Mouse (Mus musculus) forelimb bud, embryonic 11.5 days (tissue): ENCODE results near the gene Hecw2.
A peak's percentile ranks its signal among the peaks of the same experiment; 100 is the strongest.

Source experiments
- DNase-seq: peaks from one replicate; pipeline ENCODE4 v3.0.0-alpha.2; 2012; ENCODE audit warnings: low read depth, low spot score

Hecw2 gene

DNA sequence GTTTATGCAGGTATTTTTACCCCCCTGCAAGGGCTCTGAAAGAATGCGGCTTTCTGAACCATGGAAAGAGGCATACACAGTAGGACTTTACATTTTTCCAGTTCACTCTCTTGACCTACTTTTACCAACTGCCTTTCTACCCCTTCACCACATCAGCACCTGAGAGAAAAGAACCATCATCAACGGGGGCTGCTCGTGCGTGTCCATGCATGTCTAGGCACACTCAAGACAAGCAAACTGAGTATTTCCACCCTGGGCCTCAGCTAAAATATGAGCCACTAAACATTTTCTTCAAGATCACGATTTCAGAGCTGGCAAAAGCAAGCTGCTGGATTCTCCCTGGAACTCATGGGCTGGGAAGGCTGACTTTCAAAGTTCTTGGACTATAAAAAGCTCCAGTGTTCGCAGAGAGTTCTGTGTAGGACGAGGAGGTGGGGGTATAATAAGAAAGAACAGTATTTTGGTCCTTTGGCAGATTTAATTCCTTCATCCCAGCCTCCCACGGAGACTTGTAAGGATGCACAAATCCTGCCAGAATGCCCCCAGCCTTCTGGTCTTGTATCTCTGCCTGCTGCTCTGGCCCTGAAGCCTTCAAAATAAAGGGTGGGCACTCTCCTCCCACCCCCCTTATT lies 76.5 kb downstream of the Hecw2 start:
- no peak for DNase-seq

DNA sequence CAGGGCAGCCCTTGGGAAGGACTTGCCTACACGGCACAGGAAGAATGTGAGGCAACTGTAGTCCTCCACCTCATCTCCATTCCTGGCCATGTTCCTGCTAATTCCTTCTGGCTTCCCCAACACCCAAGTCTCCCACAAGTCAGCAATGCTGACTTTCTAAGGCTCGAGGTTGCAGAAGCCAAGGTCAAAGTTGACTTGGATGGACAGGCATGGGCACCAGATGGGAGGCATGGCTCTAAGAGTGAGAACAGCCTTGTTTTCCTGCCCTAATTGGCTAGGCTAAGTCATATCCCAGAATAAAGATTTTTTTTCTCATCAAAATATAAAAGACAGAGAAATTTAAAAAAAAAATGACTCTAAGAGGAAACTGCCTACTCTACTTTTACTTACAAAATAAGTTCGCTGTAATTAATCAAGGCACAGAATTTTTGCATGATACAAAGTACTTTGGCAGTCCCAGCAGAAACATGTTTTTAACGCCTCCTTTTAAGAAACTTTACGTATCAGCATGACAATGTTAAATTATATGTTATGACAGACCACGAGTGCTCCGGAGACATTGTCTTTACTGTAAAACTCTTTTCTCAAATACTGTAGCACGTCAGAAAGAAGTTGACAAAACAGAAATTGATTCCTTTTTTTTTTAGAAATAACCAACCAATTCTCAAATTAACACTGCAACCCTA lies 83.9 kb downstream of the Hecw2 start:
- no peak for DNase-seq

DNA sequence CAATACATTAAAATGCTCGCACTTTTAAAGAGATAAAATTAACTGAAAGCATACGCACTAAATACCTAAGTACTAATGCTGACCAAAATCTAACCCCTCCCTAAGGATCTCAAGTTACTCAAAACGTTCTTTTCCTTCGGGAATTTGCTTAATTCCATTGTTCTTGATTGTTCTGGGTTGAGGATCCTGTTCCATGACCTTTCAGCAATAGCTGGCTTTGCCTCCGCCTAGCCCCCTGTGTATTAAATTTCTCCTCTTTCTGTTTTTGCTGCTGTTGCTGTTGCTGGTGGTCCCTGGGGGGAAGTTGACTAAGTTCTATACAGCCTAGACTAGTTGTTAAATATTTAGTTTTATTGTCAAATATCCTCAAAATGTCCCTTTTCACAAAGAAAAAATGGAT lies 85.7 kb downstream of the Hecw2 start:
- DNase-seq, result no peak

DNA sequence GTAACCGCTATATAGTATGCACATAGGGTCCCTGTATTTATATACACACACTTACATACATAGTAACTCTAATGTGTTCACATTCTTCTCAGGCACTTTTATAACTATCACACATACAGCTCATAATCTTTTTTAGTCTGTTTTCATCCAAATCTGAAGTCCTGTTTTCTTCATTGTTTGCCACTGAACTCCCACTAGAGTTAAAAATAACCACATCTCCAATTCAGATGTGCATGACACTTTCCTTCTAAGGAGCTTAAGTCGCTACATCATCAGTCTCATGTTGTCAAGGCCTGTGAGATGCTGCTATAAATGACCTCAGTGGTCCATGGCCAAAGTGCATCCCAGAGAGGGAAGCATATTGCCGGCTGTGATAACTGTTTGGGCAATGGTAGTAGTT lies 88.2 kb downstream of the Hecw2 start:
- DNase-seq, result no peak

DNA sequence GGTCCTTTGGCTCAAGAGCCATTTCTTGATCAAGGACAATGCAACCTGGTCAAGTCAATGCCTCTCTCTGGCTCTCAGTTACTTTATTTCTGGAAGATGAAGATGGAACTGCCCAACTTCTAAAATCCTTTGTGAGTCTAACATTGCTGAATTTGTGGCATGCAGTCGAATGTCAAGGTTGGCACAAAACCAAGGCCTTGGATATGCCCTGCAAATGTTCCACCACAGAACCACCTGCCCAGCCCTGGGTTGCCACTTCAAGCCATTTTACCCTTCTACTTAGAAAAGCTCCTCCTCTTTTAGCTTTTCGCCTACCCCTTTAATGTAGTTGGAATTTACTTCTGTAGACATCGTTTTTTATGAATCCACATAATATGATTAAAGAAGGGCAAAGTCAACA lies 115.3 kb downstream of the Hecw2 start:
- no peak for DNase-seq

DNA sequence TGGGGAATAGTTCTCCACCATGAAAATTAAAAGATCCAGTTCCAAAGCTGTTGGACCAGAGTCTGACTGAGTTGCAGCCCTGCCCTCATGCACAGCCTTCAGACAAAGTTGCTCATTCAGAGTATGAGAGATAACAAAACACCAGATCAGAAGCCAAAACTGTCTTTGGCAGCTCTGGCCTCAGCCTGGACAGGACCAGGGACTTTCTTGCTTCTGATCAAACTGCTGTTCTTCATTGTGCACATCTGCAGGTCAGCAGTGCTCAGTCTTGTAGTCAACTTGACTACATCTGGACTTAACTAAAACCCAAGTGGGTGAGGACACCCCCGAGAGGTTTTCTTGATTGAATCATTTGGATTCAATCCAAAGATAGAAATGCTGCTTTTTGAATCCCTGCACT lies 120.5 kb downstream of the Hecw2 start:
- DNase-seq, result no peak

DNA sequence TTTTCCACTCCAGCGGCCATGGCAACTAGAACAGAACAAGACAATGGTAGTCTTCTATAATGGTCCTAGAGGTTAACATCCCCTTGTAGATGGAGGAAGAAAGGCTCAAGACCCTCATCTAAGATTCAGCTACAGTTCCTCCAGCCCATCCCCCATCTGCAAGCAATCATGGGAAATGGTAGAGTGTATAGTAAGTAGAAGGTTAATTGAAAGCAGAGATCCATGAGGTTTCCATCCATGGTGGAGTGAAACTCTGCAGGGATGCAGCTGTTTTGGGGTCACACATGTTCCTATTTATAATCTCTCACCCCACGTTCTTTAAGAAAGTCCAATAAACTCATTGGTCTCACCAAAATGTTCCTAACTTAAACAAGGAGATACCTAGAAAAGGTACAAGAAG lies 124.8 kb downstream of the Hecw2 start:
- peak; percentile 69 for DNase-seq

DNA sequence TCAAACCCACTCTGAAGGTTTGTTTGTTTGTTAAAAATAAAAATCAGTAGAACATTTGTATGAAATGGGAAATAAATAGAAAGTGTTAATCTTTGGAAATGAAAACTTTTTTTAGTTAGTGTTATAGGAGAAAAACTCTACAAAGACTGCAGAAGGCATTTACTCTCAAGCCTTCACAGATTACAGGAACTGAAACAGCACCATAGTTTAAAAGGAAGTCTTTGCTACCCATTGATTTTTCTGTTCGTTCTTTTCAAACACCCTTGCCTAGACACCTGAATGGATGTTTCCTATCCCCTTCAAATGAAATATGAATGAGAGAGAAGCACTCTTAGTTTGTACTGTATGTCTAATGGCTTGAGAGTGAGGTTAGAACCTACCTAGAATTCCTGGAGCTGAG lies 126.7 kb downstream of the Hecw2 start:
- no peak for DNase-seq

DNA sequence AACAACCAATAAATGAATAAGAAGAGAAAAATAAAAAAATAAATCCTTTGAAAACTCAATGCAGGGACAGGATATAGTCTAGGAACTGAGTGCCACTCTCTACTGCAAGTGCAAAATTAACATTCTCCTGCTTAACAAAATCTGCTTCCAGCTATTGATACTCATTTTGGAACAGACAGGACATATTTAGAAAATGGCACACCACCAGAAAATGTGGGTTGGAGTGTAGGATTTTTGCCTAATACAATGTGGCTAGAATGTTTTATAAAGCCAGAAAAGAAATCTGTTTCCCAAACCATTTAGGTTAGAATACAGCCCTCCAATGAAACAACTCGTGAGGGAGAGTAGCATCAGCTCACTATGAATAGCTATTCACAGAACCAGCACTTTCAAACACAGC lies 129.5 kb downstream of the Hecw2 start:
- no peak for DNase-seq

DNA sequence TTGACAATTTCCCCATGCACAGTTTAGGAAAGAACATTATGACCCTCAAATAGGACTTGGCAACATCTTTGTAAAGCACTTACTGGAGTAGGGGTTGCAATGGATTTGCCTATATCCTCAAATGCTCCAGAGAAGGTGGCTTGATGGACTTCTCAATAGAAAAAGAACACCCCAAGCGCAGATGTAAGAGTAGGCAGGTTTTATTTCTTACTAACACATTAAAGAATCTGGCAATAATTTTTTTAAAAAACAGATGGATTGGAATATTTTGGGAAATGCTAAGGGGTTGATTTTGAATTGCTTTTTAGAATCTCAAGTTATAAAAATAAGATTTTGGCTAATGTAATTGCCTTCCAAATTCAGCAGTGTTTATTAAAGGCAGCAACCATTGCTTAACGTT lies 133.9 kb downstream of the Hecw2 start:
- DNase-seq, result no peak

DNA sequence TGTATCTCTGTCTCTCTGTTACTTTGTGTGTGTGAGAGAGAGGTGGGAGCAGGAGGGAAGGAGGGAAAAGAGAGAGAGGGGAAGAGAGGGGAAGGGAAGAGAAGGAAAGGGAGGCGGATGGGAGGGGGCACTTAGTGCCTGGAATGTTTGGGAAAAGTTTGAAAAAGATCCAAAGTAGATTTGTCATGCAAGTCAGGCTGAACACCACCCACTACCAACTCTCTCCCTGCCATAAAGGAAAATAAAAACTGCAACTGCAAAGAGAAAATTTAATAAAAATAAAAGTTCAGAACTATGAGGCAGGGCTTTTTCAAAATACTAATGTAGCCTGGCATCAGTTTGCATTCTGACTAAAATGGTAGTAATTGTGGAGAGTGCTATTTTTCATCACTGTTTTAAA lies 135.2 kb downstream of the Hecw2 start:
- DNase-seq, result no peak

DNA sequence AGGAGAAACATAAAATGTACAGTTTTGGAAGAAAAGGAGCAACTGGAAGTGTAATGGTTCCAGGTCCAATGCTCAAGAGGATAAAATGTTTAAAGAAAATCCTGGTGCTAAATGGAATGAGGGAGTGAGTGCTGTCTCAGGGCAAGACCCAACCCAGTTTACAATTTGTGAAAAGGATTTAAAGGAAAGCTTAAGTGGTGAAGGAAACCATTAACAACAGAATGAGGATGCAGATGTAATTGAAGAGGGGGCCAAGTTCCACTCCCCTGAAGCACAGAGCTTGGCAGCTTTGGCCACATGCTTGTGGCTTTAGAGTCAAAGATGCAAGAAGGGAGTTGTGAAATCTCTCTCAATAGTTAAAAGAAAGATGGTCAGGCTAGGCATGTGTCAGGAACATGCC lies 142.2 kb downstream of the Hecw2 start:
- no peak for DNase-seq

DNA sequence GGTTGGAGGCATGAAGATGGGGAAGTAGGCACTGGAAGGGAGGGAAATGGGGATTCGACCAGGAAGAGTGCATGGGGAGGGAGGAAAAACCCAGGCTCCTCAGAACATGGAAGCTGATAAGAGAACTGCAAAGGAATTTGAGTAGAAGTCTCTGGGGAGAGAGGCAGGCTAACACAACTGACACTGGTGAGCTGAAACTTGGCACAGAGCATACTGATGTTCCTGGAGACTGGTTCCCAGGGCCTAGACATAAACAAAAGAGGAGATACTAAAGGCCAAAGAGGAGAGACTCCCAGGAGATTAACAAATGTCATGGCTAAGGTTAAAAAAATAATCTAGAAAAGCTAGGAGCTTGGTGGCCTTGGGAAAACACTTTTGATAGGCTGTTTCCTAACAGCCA lies 148.0 kb downstream of the Hecw2 start:
- DNase-seq, result no peak

DNA sequence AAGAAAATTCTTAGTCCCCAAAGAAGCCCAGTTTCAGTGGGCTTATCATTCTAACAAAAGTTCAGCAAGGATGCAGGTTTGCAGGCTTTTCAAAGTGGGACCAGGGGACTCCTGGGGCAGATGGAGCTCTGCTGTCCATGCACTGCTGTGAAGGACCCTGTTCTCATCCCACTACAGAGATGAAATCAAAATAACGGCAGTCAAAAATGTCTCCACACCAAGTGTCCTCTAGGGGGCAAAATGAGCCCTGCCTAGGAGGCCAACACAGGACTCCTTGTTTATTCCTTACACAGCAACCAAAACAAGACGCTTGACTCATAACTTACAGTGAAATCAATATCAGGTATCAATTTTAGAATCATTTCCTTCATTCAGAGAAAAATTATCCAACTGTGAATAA lies 155.9 kb downstream of the Hecw2 start:
- DNase-seq, result peak; percentile 32

DNA sequence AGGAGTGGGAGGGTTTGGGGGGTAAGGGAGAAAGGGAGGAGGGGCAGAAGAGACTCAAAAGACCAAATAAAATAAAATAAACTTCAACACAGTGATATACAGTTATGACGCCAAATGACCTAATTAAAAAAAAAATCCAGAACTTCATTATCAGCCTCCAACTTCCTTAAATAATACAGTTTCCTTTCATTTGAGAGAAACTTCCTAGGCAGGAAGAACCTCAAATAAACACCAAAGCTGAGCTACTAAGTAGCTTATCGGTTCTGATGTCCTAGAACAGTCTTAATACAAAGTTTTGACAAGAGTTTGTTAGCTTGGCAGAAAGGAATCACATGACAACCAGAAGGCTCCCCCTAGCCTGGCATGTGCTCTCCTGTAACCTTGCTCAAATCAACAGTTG lies 177.3 kb downstream of the Hecw2 start:
- DNase-seq, result no peak

DNA sequence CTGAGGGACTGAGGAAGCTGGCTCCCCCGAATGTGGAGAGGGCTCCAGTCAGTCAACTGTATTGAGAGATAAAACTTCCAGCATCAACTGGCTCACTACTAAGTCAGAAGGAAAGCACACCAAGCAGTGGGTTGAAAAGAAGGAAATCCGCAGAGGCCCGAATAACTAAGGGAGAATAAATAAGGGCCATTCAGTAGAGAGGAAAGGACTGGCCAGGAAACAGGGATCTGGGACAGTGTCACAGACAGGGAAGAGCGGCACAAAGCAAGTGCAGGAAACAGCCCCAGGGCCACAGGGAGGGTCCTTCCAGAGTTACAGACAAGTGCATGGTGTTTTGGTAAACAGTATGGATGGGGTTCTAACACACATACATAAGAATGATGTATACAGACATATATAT lies 179.2 kb downstream of the Hecw2 start:
- no peak for DNase-seq

DNA sequence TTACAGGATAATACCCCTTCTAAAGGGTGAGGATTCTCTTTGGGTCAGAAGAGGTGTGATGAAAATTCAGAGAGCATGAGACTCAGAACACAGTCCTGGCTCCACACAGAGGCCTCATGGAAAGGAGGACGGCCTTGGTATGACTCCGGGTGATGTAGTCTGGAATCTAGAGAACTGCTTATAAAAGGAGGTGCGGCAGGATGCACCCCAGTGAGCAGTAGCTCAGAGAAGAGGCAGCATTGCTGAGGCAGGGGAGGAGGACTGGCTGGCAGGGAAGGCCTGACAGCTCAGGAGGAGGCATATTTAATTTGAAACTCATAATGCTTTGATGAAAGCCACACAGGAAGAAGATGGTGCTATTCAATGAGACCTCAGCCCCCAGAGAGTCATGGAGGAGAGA lies 182.6 kb downstream of the Hecw2 start:
- no peak for DNase-seq

DNA sequence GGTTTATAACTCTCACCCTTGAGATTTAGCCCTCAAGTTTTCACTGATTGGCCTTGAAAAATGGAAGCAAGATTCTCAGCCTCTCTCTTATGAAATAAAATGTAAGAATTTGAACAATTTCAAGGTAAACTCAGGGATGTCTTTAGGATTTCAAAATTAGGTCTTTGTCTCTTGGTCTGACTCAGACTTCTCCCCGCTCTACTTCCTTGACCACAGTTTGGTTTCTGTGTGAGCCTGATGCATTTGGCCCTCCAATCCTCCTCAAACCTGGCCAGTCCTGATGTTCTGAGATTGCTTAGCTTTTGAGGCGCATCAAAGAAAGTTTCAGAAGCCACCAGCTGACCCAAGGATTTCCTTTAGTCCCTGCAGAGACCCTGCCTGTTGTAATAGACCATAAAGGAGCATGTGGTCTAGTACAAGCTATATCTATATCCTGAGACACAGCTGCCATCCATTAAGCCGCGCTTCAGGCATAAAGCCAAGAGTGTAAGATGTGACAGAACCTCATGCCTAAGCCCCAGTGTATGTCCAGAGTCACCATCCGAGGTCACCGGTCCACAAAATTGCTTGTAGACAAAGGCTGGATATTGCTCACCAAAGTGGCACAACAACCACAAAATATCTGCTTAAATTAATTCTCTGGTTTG lies 185.4 kb downstream of the Hecw2 start:
- no peak for DNase-seq

DNA sequence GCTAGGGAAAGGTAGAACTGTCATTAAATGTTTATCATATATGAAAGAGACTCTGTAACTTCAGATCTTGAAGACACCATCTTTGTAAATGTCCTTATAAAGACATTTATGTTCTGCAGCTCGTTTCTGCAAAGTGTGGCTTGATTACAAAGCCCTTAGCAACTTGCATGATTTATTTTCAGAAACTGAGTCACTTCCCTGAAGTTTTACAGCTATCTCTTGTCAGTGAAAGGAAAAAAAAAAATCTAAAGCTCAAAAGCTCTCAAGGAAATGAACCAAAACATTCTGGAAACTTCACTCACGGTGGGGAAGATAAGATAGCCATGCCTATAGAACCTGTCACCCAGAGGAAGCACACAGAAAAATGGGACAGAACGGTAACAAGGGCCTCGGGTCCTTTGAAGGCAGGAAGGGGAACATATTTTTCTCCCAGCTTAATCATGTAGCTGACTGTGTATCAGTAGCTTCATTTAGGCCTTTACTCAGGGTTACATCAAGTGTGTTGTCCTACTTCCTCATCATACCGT lies 189.0 kb downstream of the Hecw2 start:
- no peak for DNase-seq

DNA sequence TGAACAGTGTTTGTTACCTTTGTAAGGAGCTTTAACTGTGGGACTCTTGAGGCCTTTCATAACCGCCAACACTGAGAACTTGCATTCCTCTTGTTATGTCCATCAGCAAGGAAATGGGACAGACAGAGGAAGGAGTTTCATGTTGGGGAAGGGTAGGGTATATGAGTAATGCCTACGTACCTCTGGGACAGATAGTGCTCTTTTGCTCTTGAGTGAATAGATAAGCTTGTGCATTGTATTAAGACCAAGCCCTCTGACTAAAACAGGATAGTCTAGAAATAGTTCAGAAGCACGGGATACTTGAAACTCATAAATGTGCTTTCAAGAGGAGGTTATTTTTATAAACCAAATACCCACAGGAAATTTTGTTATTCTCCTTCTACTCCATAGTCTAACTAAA lies 191.7 kb downstream of the Hecw2 start:
- DNase-seq, result no peak

DNA sequence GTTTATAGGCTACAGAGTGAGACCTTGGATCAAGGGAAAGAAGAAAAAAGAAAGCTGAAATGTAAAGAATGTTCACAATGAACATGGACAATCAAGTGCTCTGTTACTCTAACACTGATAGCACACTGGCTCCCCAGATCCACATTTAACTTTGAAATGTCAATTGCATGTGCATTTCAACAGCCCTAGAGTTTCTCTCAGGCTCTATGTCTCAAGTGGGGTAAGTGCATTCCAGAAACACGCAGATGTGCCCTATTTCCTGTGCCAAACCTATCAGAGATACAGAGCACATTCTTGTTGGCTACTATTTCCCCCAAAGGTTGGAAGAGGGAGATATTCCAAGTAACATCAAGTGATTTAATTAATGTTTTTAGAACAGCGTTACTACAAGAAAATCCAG lies 192.9 kb downstream of the Hecw2 start:
- DNase-seq, result no peak

DNA sequence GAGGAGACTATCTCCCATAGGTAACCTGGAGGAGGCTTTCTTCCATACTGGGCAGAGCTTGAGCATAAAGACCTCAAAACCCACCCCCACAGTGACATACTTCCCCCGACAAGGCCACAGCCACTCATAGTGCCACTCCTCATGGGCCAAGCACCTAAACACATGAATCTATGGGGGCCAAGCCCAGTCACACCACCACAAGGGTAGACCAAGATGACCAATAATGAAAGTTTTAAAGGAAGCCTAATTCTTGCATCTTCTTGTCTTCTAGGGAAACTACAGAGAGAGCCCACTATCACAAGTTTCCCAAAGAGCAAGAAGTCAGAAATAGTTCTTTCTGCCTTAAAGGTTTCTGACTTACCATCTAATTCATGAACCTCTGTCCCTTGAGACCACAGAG lies 197.7 kb downstream of the Hecw2 start:
- DNase-seq, result no peak
